Mouse (Mus musculus) regulatory T cell (primary cell): ENCODE measurements around the gene Thoc7.

ENCODE experiments used
- in situ Hi-C: fragments of 300-600 bp; cut with MboI, MseI; formaldehyde crosslinking; loops from one replicate; pipeline ENCODE4 v1.15.1; 2025; ENCODE audit warnings: high pct_unique_total_duplicates

Gene Thoc7

GRCm38 (mm10) chr14:13934052-13934371 lies 27.6 kb downstream of the Thoc7 start:
- in situ Hi-C loops: no loop called here

- in situ Hi-C loops: no loop called here
These were observed 28.2 kb downstream of the Thoc7 start for GRCm38 (mm10) chr14:13933290-13934051.

- in situ Hi-C loops: loop anchor here (5.0 kb wide), 1 partner anchor 560 kb away; no protein-coding TSS in a partner anchor
These were observed 44.0 kb downstream of the Thoc7 start for GRCm38 (mm10) chr14:13917630-13918029.

- in situ Hi-C loops: loop anchor here (5.0 kb wide), 1 partner anchor 560 kb away; no protein-coding TSS in a partner anchor
These were observed 44.4 kb downstream of the Thoc7 start for GRCm38 (mm10) chr14:13917208-13917607.

- in situ Hi-C loops: loop anchor here (5.0 kb wide), 1 partner anchor 558 kb away; no protein-coding TSS in a partner anchor
These were observed 46.4 kb downstream of the Thoc7 start for GRCm38 (mm10) chr14:13915207-13915606.

GRCm38 (mm10) chr14:13914387-13915082 lies 47.1 kb downstream of the Thoc7 start, which contains the start of gene Gm281:
Gene Gm281, minus strand, starts transcription at chr14:13914478.
- in situ Hi-C loops: loop anchor here (5.0 kb wide), 1 partner anchor 557 kb away; no protein-coding TSS in a partner anchor

GRCm38 (mm10) chr14:13910148-13910547 lies 51.5 kb downstream of the Thoc7 start:
- in situ Hi-C loops: no loop called here

GRCm38 (mm10) chr14:13907145-13907544 lies 54.5 kb downstream of the Thoc7 start:
- in situ Hi-C loops: no loop called here

- in situ Hi-C loops: no loop called here
These were observed 55.2 kb downstream of the Thoc7 start for GRCm38 (mm10) chr14:13906461-13906860.

- in situ Hi-C loops: no loop called here
These were observed 60.0 kb downstream of the Thoc7 start for GRCm38 (mm10) chr14:13901611-13902067.
